Mouse (Mus musculus) heart, adult 2 months (tissue): ENCODE data around the gene Sspo.

ENCODE experiments used
- CTCF ChIP-seq: fragments of 200-600 bp; IDR thresholded peaks from 2 replicates; pipeline ENCODE4 v1.8.1; 2022; ENCODE audit warnings: antibody characterized with exemption, mild to moderate bottlenecking, moderate library complexity
- EP300 ChIP-seq: fragments of 200-500 bp; IDR thresholded peaks from 2 replicates; pipeline ENCODE4 v1.6.1; 2011; ENCODE audit warnings: low read depth, low read length, control low read depth; ENCODE audit not compliant: insufficient read depth
- POLR2A ChIP-seq: fragments of 200-500 bp; IDR thresholded peaks from 2 replicates; pipeline ENCODE4 v1.6.1; 2011; ENCODE audit warnings: mild to moderate bottlenecking, low read depth, low read length, control low read depth; ENCODE audit not compliant: insufficient read depth

DNA sequence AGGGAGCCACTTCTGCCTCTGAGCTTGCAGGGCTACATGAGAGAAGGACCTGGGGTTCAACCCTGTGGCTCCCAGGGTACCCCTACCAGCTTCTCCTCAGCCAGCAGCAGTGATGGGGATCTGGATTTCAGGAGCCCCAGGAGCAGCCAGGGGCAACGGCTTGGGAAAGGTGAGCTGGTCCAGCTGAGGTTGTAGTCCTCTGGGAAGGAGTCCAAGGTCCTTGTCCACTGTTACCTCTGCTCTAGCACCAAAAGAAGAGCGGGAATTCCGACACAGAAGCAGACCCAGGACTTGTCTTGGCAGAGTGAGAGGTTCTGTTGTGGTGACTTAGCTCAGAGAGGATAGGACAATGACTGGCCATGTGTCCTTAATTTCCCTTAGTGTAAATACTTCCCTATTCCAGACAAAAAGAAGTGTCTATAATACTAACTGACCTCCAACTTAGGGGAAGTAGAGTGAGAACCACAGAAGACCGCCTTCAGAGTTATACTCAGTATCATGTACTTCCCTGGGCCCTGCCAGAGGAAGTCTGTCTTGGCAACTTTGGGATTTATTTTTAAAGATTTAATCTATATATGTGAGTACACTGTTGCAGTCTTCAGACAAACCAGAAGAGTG, 38.2 kb upstream of the Sspo start:
- TF ChIP-seq EP300 (no peak), POLR2A (no peak), CTCF (no peak)
